In the genomic region with DNA sequence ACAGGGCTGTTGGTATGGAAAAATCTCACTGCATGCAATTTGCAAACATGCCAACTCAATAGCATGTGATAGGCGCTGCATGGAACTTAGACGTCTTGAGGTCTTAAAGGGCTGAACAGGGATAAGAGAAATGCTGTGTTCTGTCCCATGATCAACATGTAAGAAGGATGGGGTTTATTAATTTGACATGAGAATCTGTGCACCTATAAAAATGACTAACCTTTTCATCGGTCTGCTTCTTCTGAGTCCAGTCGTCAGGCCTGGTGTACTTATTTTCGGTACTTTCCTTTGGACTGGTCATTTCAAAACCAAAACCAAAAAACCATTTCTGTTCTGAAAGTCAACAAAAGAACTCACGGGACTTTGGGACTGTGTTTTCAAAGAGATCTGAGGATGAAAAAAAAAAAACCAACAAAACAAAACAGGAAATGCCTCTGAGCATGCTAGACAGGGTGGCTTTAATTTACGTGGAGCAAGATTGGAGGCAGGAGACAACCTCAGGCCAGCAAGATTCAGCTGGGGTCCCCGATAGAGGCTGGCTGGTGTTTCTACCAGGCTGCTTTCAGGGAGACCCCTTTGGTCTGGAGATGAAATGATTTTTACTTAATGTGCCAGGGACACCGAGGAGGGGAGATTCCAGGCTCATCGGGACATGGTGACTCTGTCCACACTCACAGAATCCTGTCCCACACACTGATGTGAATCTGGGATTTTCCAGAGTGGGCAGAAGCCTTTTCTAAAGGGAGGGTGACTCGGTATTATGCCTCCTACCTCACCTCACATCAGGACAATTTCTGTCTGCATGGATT, we compare ENCODE assay signal across 9 mouse cellular contexts. TPM values are rescaled to one million over a fixed set of nuclear protein-coding genes. Genes with fewer than 3 reads are reported as not detected.
DNase-seq lines count a peak whose midpoint lies in the region; ATAC-seq and TF ChIP-seq lines count a peak whose summit lies in the region.
"Had no signal": no experiment of that assay in that cellular context is flagged by ENCODE, and none has a peak within 500 bp of the region (broad histone marks: within the 10 kb centered on the region; RNA-seq: fewer than 3 reads in every experiment).

No protein-coding gene starts in this region.

- H3K9ac ChIP-seq in intestine, embryonic 15.5 days, result no peak overlapping the region
- no peak overlapping the region for H3K9ac ChIP-seq in intestine, postnatal 0 days (ENCODE audit: low read depth, low read length)
- H3K9ac ChIP-seq in limb, embryonic 14.5 days (ENCODE audit: low read depth, low read length, severe bottlenecking), result no peak overlapping the region
- no peak overlapping the region for H3K9ac ChIP-seq in neural tube, embryonic 15.5 days (replicated peaks)

- no peak for TF ChIP-seq CTCF in intestine, postnatal 0 days (IDR thresholded peaks at IDR 0.05; ENCODE audit: low read depth)

- no peaks in the 10 kb centered on the region for H3K9me3 ChIP-seq in intestine, embryonic 15.5 days
- H3K9me3 ChIP-seq in intestine, postnatal 0 days (ENCODE audit: control insufficient read depth), result no peaks in the 10 kb centered on the region
- H3K9me3 ChIP-seq in forebrain, embryonic 10.5 days, result no peaks in the 10 kb centered on the region
- H3K9me3 ChIP-seq in limb, embryonic 14.5 days (ENCODE audit: control insufficient read depth, low read length), result no peaks in the 10 kb centered on the region
- no peaks in the 10 kb centered on the region for H3K9me3 ChIP-seq in neural tube, embryonic 15.5 days (replicated peaks)

- no peak for TF ChIP-seq POLR2A in limb, embryonic 14.5 days (IDR thresholded peaks at IDR 0.05; ENCODE audit: borderline replicate concordance, extremely low read depth, insufficient read depth, insufficient read length)

- DNase-seq in forebrain, embryonic 10.5 days (ENCODE audit: extremely low spot score, low spot score), result peak; percentile 26
- DNase-seq in limb, embryonic 14.5 days (ENCODE audit: low spot score), result no peak
- no peak for DNase-seq in thymus, postnatal 14 days
- DNase-seq in layer of hippocampus, postnatal 25 days (ENCODE audit: extremely low spot score in 1 of 2, low spot score in 1 of 2), result no peak
- DNase-seq in left cerebral cortex, adult 9 months (ENCODE audit: low spot score in 2 of 2), result no peak

- H3K36me3 ChIP-seq in intestine, embryonic 15.5 days, result no peaks in the 10 kb centered on the region
- no peaks in the 10 kb centered on the region for H3K36me3 ChIP-seq in intestine, postnatal 0 days (ENCODE audit: control insufficient read depth, insufficient read depth)
- H3K36me3 ChIP-seq in forebrain, embryonic 10.5 days (replicated peaks), result 0 out of 2 replicates have a peak, but pooled peaks cover 4% of the 10 kb centered on the region
- H3K36me3 ChIP-seq in limb, embryonic 14.5 days (ENCODE audit: control insufficient read depth, insufficient read depth, low read length), result no peaks in the 10 kb centered on the region
- no peaks in the 10 kb centered on the region for H3K36me3 ChIP-seq in neural tube, embryonic 15.5 days

- peaks cover 10% of the 10 kb centered on the region for H3K27me3 ChIP-seq in intestine, embryonic 15.5 days (replicated peaks)
- peaks cover 12% of the 10 kb centered on the region for H3K27me3 ChIP-seq in intestine, postnatal 0 days (replicated peaks; ENCODE audit: control insufficient read depth, insufficient read depth, low read length)
- peaks cover 34% of the 10 kb centered on the region for H3K27me3 ChIP-seq in forebrain, embryonic 10.5 days (ENCODE audit: poor library complexity, severe bottlenecking)
- peaks cover 8% of the 10 kb centered on the region for H3K27me3 ChIP-seq in limb, embryonic 14.5 days (ENCODE audit: control insufficient read depth, insufficient read depth, low read length)
- H3K27me3 ChIP-seq in neural tube, embryonic 15.5 days (replicated peaks), result peaks cover 45% of the 10 kb centered on the region

- no peak overlapping the region for H3K27ac ChIP-seq in intestine, embryonic 15.5 days
- H3K27ac ChIP-seq in intestine, postnatal 0 days (ENCODE audit: low read depth, low read length), result no peak overlapping the region
- H3K27ac ChIP-seq in forebrain, embryonic 10.5 days, result peak overlapping the region; percentile 86
- H3K27ac ChIP-seq in limb, embryonic 14.5 days (replicated peaks; ENCODE audit: low read depth, low read length), result no peak overlapping the region
- H3K27ac ChIP-seq in neural tube, embryonic 15.5 days (replicated peaks), result 0 out of 2 replicates have a peak overlapping the region, but pooled peaks have one; percentile 49
- H3K27ac ChIP-seq: left cerebral cortex, adult 2 months had no signal

- no peak overlapping the region for H3K4me3 ChIP-seq in intestine, embryonic 15.5 days (replicated peaks)
- no peak overlapping the region for H3K4me3 ChIP-seq in intestine, postnatal 0 days (ENCODE audit: low read depth, low read length)
- peak overlapping the region; percentile 51 for H3K4me3 ChIP-seq in forebrain, embryonic 10.5 days
- peak overlapping the region; percentile 25 for H3K4me3 ChIP-seq in limb, embryonic 14.5 days (replicated peaks; ENCODE audit: low read length)
- H3K4me3 ChIP-seq in neural tube, embryonic 15.5 days (replicated peaks), result no peak overlapping the region
- H3K4me3 ChIP-seq: left cerebral cortex, adult 2 months had no signal

- no peak for ATAC-seq in intestine, embryonic 15.5 days
- no peak for ATAC-seq in intestine, postnatal 0 days
- no peak for ATAC-seq in limb, embryonic 14.5 days (ENCODE audit: low FRiP score, low read depth)
- 0 out of 2 replicates have a peak, but pooled peaks have one; percentile 38 for ATAC-seq in neural tube, embryonic 15.5 days (ENCODE audit: low FRiP score)

- peak overlapping the region; percentile 51; the same call in 1 of the 2 replicates for H3K4me2 ChIP-seq in intestine, embryonic 15.5 days (replicated peaks)
- H3K4me2 ChIP-seq in intestine, postnatal 0 days (replicated peaks; ENCODE audit: low read depth), result no peak overlapping the region
- peak overlapping the region; percentile 59 for H3K4me2 ChIP-seq in limb, embryonic 14.5 days (replicated peaks; ENCODE audit: low read depth, low read length, severe bottlenecking)
- H3K4me2 ChIP-seq in neural tube, embryonic 15.5 days, result peak overlapping the region; percentile 47; the same call in 1 of the 2 replicates

- 58% methylated on average over 11 of the region's 11 CpGs for WGBS in intestine, embryonic 15.5 days
- 55% methylated on average over 11 of the region's 11 CpGs for WGBS in intestine, postnatal 0 days
- 34% methylated on average over 11 of the region's 11 CpGs for whole genome bisulfite sequencing in forebrain, embryonic 10.5 days
- WGBS in limb, embryonic 14.5 days, result 40% methylated on average over 11 of the region's 11 CpGs
- 24% methylated on average over 11 of the region's 11 CpGs for WGBS in neural tube, embryonic 15.5 days

- H3K4me1 ChIP-seq in intestine, embryonic 15.5 days (replicated peaks), result no peaks in the 10 kb centered on the region
- H3K4me1 ChIP-seq in intestine, postnatal 0 days (replicated peaks; ENCODE audit: control insufficient read depth, insufficient read depth, low read length), result no peaks in the 10 kb centered on the region
- peaks cover 50% of the 10 kb centered on the region for H3K4me1 ChIP-seq in forebrain, embryonic 10.5 days
- H3K4me1 ChIP-seq in limb, embryonic 14.5 days (ENCODE audit: control insufficient read depth, insufficient read depth, low read length), result peaks cover 9% of the 10 kb centered on the region; the same call in 1 of the 2 replicates
- H3K4me1 ChIP-seq in neural tube, embryonic 15.5 days, result peaks cover 5% of the 10 kb centered on the region; the same call in 1 of the 2 replicates

RNA-seq across cellular contexts. Expression of gene Otx2, which starts 36.6 kb away (rescaled TPM):
- 0.09 TPM in 1 of 2 replicates, not detected in the other for polyA plus RNA-seq in intestine, embryonic 15.5 days (2015; fragmentation: Nextera tagmentation; extraction: Ambion mirVana)
- not detected in 2 replicates for polyA plus RNA-seq in intestine, postnatal 0 days (2015; fragmentation: Nextera tagmentation; extraction: Ambion mirVana)
- 59.1 and 68.9 TPM in 2 replicates for polyA plus RNA-seq in forebrain, embryonic 10.5 days (2016; fragmentation: Nextera tagmentation; extraction: Ambion mirVana)
- 0.04 TPM in 2 replicates for polyA plus RNA-seq in limb, embryonic 14.5 days (2012; rRNA removed)
- not detected in 2 replicates for polyA plus RNA-seq in limb, embryonic 14.5 days (2014; fragmentation: Nextera tagmentation; extraction: Ambion mirVana)
- 0.14 TPM in 1 of 2 replicates, not detected in the other for polyA plus RNA-seq in neural tube, embryonic 15.5 days (2015; fragmentation: Nextera tagmentation; extraction: Ambion mirVana)
- total RNA-seq in layer of hippocampus, postnatal 25 days (2021), result 1 to 10 TPM in 1 of 2 experiments, under 1 TPM in 1; 0.52 to 1.4 TPM

Comparison
In these comparisons a context has a peak if more than half of its experiments do, and no peak if none do; other contexts are left out.
1. H3K27ac ChIP-seq: peak in forebrain, embryonic 10.5 days (single experiment) and neural tube, embryonic 15.5 days (single experiment); none in intestine, embryonic 15.5 days (single experiment), intestine, postnatal 0 days (single experiment) and limb, embryonic 14.5 days (single experiment).
2. H3K4me3 ChIP-seq: peak in forebrain, embryonic 10.5 days (single experiment) and limb, embryonic 14.5 days (single experiment); none in intestine, embryonic 15.5 days (single experiment), intestine, postnatal 0 days (single experiment) and neural tube, embryonic 15.5 days (single experiment).
3. RNA of gene Otx2, which starts 36.6 kb away (polyA plus RNA-seq): 59.1 to 68.9 TPM in forebrain, embryonic 10.5 days; 0.14 TPM in neural tube, embryonic 15.5 days, 0.09 TPM in intestine, embryonic 15.5 days, 0.04 TPM in limb, embryonic 14.5 days and not detected in intestine, postnatal 0 days; every median in the first group is over 10 times any median in the second.